Mouse (Mus musculus) lung, adult 2 months (tissue): ENCODE results near the gene Kalrn.

Experiments
- CTCF ChIP-seq: fragments of 200-500 bp; IDR thresholded peaks from 2 replicates; pipeline ENCODE4 v1.5.1; 2011; ENCODE audit warnings: mild to moderate bottlenecking, low read length, control low read depth; ENCODE audit not compliant: insufficient read depth
- POLR2A ChIP-seq: fragments of 200-500 bp; IDR thresholded peaks from 2 replicates; pipeline ENCODE4 v1.6.1; 2011; ENCODE audit warnings: low read depth, mild to moderate bottlenecking, control low read depth, low read length, borderline replicate concordance; ENCODE audit errors: extremely low read depth

- TF ChIP-seq CTCF (no peak), POLR2A (no peak)
Measured at GRCm38 (mm10) chr16:34069481-34069880, 503.9 kb downstream of the Kalrn start.
